Mouse (Mus musculus) gastrocnemius, postnatal 36 days (tissue): Measurements from ENCODE around the gene Rftn1. TPM values are rescaled to one million over a fixed set of nuclear protein-coding genes. Genes with fewer than 3 reads are reported as not detected.
A peak's percentile ranks its signal among the peaks of the same experiment; 100 is the strongest.

Source experiments
- DNase-seq, 2 experiments: peaks; one replicate each; pipeline ENCODE4 v3.0.0; 2022
- intact Hi-C: fragments of 180-260 bp; cut with DNase I; formaldehyde crosslinking; loops from one replicate; pipeline ENCODE4 v1.15.1; 2025
- total RNA-seq, 2 experiments: library from RNA; stranded (reverse); gene quantifications; 2 replicates each; pipeline ENCODE4 v1.2.3; 2021

Rftn1 gene
- total RNA-seq, 2 experiments from 2014 or later, result 22.0 to 22.8 TPM

- intact Hi-C loops, result loop anchor here (5.0 kb wide), 1 partner anchor 45 kb away; no protein-coding TSS in a partner anchor
- no peak for DNase-seq
Observed at GRCm38 (mm10) chr17:50006721-50007351, 183.6 kb downstream of the Rftn1 start.

- intact Hi-C loops, result loop anchor here (5.0 kb wide), 1 partner anchor 46 kb away; no protein-coding TSS in a partner anchor
Observed at GRCm38 (mm10) chr17:50006338-50006720, 184.1 kb downstream of the Rftn1 start.

DNA sequence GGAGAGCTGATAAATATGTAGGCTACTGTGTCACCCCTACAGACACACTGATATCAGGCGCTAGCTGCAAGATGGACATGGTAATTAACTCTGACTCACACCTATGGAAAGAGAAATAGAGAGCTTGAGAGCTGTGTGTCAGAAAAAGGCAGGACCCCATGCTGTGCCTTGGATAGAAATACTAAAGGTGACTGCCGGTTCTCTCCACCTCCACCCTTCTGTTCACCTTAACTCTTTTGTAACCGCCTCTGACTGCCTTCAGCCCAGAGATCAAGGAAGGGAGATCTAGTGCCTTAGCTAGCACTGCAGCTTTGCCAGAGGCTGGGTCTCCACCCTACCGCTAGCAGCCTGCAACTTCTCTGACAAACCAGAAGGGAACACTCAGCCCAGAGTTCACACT, 187.3 kb downstream of the Rftn1 start:
- intact Hi-C loops, result loop anchor here (5.0 kb wide), 1 partner anchor 69 kb away; no protein-coding TSS in a partner anchor
- DNase-seq, result no peak

More at GRCm38 (mm10) chr17:50006338-50006720, 184.1 kb downstream of the Rftn1 start:
- DNase-seq, result no peak

- intact Hi-C loops, result loop anchor here (5.0 kb wide), 1 partner anchor 70 kb away; no protein-coding TSS in a partner anchor
- DNase-seq, result peak in 1 of 2 experiments; percentile 28
Observed at GRCm38 (mm10) chr17:50002171-50002570, 188.3 kb downstream of the Rftn1 start.

- no peak for DNase-seq
Observed at GRCm38 (mm10) chr17:50001754-50002153, 188.7 kb downstream of the Rftn1 start.

DNA sequence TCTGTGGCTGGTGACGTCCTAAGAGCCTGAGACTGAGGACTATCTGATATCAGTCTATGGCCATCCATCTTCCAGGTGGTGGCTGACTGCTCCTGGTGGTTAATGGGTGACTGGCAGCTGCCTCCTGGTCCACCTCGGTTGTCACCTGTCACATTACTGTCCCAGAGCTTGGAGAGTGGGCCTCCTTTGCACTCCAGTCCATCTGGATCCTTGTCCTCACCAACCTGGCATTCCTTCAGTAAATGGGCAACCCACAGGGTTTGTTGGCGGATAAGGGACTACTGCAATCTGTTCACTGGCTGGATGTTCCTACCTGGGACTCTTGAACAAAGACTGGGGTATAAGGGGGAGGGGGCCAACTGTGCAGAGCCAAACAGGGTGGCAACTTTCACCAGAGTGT, 189.9 kb downstream of the Rftn1 start:
- DNase-seq, result no peak
- intact Hi-C loops, result loop anchor here (5.0 kb wide), 1 partner anchor 72 kb away; no protein-coding TSS in a partner anchor

More at GRCm38 (mm10) chr17:50001754-50002153, 188.7 kb downstream of the Rftn1 start:
- intact Hi-C loops, result loop anchor here (5.0 kb wide), 1 partner anchor 71 kb away; no protein-coding TSS in a partner anchor

- peak; percentile 25 to 35 for DNase-seq
- intact Hi-C loops, result no loop called here
Observed at GRCm38 (mm10) chr17:49996626-49997152, 193.8 kb downstream of the Rftn1 start.

DNA sequence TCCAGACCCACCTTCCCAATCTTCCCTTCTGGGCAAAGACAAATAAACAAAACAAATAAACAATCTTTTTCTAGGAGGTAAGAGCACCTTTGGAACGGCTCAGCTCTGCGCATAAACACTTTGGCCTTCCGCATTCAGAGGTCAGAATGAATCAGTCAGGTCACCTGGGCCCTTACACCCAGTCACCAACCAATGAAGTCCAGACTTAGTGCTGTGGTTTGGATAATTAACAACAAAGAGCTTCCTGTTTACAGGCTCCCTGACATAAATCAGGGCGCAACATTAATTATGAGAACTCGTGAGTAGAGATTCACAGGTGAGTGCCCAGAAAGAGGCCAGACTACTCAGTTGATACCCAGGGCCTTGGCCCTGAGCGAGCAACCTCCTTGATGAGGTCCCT, 194.4 kb downstream of the Rftn1 start:
- intact Hi-C loops, result no loop called here
- no peak for DNase-seq

DNA sequence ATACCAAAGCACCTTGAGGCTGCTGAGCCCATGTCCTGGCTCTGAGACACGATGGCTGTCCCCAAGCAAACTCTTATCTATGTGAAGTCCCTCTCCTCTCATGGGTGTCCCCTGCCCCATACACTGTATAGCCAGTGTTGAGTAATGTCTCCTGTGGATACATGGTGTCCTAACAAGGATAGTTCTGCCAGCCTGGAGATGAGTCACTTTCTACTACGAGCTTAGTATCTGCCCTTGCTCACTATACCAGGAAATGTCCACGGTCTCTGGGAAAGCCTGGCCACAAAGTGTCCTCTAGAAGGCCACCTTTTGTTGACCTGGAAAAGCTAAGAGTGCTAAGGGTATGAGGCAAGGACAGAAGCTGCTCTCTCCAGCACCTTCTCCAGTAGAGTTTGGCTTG, 195.2 kb downstream of the Rftn1 start:
- intact Hi-C loops, result no loop called here
- no peak for DNase-seq

GRCm38 (mm10) chr17:49993631-49994030, 196.8 kb downstream of the Rftn1 start:
- DNase-seq, result no peak
- intact Hi-C loops, result no loop called here

DNA sequence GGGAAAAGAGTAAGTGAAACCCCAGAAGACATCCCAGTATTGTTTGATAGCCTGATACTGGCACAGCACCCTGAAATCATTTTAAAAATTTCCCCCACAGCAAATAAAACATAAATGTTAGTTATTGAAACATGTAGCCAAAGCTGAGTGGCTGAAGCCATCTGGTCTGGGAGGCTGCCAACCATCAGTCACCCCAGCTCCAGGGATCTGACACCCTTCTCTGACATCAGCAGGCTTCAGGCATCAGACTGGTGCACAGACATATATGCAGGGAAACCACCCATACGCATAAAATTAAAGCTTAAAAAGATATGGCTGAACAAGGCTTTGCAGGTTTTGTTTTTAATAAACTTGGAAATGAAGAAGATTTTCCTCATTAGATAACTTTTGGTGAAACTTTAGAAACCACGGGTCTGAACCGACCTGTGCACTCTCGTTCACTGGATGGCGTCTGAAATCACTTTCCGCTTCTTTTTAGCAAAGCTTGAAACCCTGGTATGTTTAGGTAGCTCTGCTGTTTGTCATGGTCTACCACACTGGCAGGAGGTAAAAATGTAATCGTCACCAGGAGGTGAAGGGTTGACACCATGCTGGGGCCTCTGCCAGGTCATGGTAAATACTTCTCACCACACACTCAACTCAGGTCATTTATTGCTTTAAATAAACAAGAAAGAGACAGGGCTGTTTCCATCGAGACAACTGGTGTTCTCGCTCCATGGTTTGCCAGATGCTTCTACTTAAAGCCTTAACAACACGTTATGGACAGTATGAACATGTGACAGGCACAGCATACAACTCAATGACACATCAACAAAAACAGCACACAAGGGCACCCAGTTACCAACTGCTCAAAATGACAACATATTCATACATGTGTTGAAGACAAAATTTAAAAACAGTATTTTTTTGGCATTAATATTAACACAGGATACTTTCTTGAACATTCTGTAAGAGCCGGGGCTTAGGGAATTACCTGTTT, 197.6 kb downstream of the Rftn1 start:
- intact Hi-C loops, result no loop called here
- no peak for DNase-seq

DNA sequence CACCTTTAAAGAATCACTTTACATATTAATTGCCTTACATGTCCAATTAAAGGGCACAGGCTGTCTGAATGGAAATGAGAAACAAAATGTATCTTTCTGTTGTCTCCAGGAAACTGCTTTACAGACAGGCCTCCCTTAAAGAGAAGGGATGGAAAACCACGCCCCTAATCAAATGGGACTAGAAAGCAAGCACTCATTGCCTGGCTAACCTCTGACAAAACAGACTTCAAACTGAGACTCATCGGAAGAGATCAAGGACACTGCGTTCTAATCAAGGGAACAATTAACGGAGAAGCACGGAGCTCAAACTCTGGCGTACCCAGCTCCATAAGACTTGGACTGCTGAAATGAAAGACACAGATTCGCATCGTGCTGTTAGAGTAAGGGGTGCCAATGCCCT, 200.9 kb downstream of the Rftn1 start:
- DNase-seq, result no peak
- intact Hi-C loops, result no loop called here

DNA sequence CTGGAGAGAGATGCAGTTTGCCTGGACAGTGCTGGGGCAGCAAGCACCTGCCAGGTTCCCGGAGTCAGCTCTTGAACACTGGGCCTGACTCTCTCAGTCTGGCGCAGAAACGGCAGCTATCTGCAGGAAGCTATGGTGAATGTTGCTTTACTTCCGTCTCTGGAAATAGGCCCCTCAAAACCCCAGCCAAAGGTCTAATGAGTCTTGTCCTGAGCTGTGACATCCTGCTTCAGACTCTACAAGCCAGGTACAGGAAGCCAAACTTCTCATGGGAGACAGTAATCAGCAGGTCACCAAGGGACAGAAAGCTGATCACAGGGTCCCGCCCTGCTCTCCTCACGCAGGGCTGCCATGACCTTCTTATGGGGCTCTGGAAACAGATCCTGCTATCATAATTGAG, 203.4 kb downstream of the Rftn1 start:
- DNase-seq, result no peak
- intact Hi-C loops, result no loop called here

DNA sequence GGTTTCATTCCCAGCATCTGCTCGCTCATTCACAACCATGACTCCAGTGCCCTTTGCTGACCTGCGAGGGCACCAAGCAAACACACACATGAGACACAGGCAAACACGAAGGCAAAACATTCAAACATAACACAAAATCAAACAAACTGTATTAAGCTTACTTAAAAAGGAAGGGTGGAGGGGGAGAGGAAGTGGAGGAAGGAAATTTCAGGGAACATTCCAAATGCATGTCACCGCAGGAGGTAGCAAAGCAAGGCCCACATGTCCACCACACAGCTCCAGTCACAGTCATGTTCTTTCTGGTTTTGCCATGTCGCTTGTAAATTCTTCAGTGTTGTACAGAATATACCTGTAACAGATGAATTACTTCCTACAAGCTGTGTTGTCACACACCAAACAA, 207.0 kb downstream of the Rftn1 start:
- intact Hi-C loops, result no loop called here

DNA sequence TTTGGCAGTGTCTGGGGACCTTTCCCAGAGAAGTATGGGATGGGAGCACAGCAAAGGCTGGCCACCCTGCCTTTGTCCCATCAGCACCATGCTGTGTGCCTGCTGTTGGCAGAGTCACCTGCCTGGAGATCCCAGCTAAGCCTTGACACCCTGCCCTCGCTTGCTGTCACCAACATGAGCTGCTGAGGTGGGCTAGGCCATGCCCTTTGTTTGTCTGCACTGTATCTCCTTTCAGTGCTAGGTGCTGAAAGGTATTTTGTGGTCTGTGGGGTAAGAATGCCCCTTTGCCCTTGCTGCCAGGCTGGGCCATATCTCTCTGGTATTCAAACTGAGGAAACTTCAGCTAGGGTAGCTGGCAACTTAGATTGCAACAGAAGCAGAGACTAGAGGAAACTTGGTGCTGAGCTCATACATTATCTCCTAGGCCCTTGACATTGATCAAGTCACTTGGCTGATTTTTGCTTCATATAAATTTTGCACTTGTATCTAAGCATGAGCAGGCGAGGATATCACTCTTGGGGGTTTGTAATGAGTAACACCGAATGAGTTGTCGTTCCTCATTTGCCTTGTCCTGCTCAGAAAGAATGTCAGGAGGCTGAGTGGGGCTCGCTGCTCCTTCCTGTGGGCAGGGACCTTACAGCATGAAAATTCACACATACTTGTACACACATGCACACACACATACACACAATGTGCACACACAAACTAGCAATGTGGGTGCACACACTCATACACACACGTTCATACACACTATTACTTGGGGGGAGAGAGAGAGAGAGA, 207.7 kb downstream of the Rftn1 start:
- intact Hi-C loops, result no loop called here

More for the DNA sequence above, 207.0 kb downstream of the Rftn1 start:
- no peak for DNase-seq

GRCm38 (mm10) chr17:49981591-49981990, 208.9 kb downstream of the Rftn1 start:
- DNase-seq, result no peak
- intact Hi-C loops, result no loop called here

More for the DNA sequence above, 207.7 kb downstream of the Rftn1 start:
- no peak for DNase-seq

DNA sequence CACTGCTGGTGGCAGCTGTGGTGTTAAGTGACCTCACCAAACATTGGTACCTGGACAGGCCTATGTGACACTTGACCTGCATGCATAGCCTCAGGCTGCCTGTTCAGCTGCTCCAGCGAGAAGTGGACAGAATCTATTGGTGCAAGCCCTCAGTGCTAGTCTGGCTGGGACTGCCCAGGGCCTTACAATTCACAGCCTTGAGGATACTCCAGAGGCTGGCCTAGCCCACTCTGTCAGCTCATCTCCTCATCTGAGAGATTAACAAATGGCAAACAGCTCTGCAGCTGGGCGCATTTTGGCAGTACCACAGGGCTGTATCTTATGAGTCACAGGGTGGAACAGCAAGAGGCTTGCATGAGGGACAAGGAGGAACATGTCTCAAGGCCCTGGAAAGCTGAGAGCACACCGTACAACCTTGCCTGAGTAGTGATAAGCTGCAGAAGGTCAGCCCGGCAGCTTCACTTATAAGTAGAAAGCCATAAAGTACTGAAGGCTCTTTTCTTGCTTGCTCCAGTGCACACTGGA, 210.7 kb downstream of the Rftn1 start:
- intact Hi-C loops, result no loop called here

GRCm38 (mm10) chr17:49977424-49977790, 213.1 kb downstream of the Rftn1 start:
- intact Hi-C loops, result no loop called here
- no peak for DNase-seq

More for the DNA sequence above, 210.7 kb downstream of the Rftn1 start:
- DNase-seq, result no peak

- DNase-seq, result no peak
- intact Hi-C loops, result no loop called here
Observed at GRCm38 (mm10) chr17:49976678-49977423, 213.6 kb downstream of the Rftn1 start.
